Mouse (Mus musculus) heart, postnatal 0 days (tissue): ENCODE data around the gene Hnrnpab. TPM values are rescaled to one million over a fixed set of nuclear protein-coding genes. Genes with fewer than 3 reads are reported as not detected.

Source experiments
- ATAC-seq: fragments of 200-750 bp; cut with Nextera tagmentation; 2 replicates; pipeline ENCODE4 v1.8.0; 2017; ENCODE audit warnings: low read depth, moderate number of reproducible peaks, moderate library complexity; ENCODE audit not compliant: insufficient read depth
- DNase-seq: peaks from one replicate; pipeline ENCODE4 v3.0.0-alpha.2; 2016; ENCODE audit warnings: low spot score
- H3K27ac ChIP-seq: fragments of 300-500 bp; sonication (generic); 2 replicates; pipeline ENCODE4 v1.5.1; 2014; ENCODE audit warnings: low read depth, mild to moderate bottlenecking
- H3K27me3 ChIP-seq: fragments of 300-500 bp; sonication (generic); 2 replicates; pipeline ENCODE4 v1.6.1; 2014; ENCODE audit warnings: low read length, mixed read lengths; ENCODE audit not compliant: control insufficient read depth, insufficient read depth
- H3K36me3 ChIP-seq: fragments of 300-500 bp; sonication (generic); replicated peaks from 2 replicates; pipeline ENCODE4 v1.6.1; 2014; ENCODE audit warnings: low read length, mixed read lengths; ENCODE audit not compliant: control insufficient read depth, insufficient read depth
- H3K4me1 ChIP-seq: fragments of 300-500 bp; sonication (generic); 2 replicates; pipeline ENCODE4 v1.6.1; 2014; ENCODE audit warnings: antibody characterized with exemption; ENCODE audit not compliant: control insufficient read depth, insufficient read depth
- H3K4me2 ChIP-seq: fragments of 300-500 bp; sonication (generic); 2 replicates; pipeline ENCODE4 v1.6.1; 2014; ENCODE audit warnings: low read depth, mild to moderate bottlenecking, low read length, moderate library complexity
- H3K4me3 ChIP-seq: fragments of 300-500 bp; sonication (generic); 2 replicates; pipeline ENCODE4 v1.5.1; 2014; ENCODE audit warnings: low read depth, low read length
- H3K9ac ChIP-seq: fragments of 300-500 bp; sonication (generic); replicated peaks from 2 replicates; pipeline ENCODE4 v1.6.1; 2014; ENCODE audit warnings: low read depth, low read length, mixed read lengths
- H3K9me3 ChIP-seq: fragments of 300-500 bp; sonication (generic); replicated peaks from 2 replicates; pipeline ENCODE4 v1.6.1; 2016; ENCODE audit warnings: low read length; ENCODE audit not compliant: control insufficient read depth
- CTCF ChIP-seq: IDR thresholded peaks from 2 replicates; pipeline ENCODE4 v1.5.1; 2016; ENCODE audit warnings: antibody characterized with exemption, control low read depth, low read depth
- EP300 ChIP-seq: IDR thresholded peaks from 2 replicates; pipeline ENCODE4 v1.6.1; 2016; ENCODE audit warnings: antibody characterized with exemption, low read depth
- WGBS: fragments of 180-500 bp; shearing (Covaris S2); extraction: QIAGEN DNeasy Blood & Tissue Kit; methylation state at CpG from one replicate; pipeline ENCODE4 v1.1.7; 2014; 5-methylcytosine and 5-hydroxymethylcytosine counted together
- polyA plus RNA-seq: library from polyadenylated mRNA; unstranded; fragments of >200 nt; fragmentation: Nextera tagmentation; extraction: Ambion mirVana; gene quantifications from 2 replicates; pipeline ENCODE4 v1.2.1, GENCODE M21; 2015
- total RNA-seq: library from RNA; depleted of rRNA; stranded (reverse); fragments of >200 nt; gene quantifications from 2 replicates; pipeline ENCODE4 v1.2.3, GENCODE M21; 2014; ENCODE audit warnings: low replicate concordance

Hnrnpab gene
- total and polyA plus RNA-seq, 2 experiments from 2014 or later = 136 to 159 TPM

DNA sequence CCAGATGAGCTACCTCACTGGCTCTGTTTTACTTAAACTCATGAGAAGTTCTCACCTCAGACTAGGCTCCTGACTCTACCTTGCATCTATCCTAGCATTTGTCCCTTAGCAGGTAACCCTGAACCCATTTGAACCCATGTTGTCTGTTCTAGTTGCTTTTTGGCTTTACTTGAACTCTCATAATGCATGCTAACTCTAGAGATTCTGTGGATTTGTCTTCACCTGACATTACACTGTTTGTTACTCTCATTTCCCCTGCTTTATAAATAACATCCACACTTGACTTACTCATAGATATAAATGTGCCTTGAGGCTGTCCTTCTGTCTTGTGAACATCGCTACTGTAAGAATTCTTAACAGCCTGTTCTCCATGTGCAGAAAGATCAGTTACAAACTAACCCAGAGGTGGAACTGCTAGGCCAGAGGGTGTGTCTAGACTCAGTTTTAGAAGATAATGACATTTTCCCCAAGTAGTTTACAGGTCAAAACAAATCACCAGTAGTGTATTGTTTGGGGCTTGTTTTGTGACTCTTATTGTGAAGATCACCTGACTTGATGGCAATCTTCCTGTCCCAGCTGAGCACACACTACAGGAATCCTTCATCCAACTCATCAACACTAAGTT, 11.1 kb downstream of the Hnrnpab start:
- Histone ChIP-seq H3K27ac (no peak overlapping the region), H3K27me3 (no peaks in the 10 kb centered on the region), H3K4me2 (no peak overlapping the region), H3K4me3 (no peak overlapping the region), H3K9ac (no peak overlapping the region), H3K36me3 (peaks cover 98% of the 10 kb centered on the region), H3K4me1 (no peaks in the 10 kb centered on the region), H3K9me3 (no peaks in the 10 kb centered on the region)
- 88% methylated on average over 1 of the region's 1 CpGs for WGBS
- DNase-seq (no peak), ATAC-seq (no peak)
- TF ChIP-seq CTCF = no peak
- no peak for TF ChIP-seq EP300

DNA sequence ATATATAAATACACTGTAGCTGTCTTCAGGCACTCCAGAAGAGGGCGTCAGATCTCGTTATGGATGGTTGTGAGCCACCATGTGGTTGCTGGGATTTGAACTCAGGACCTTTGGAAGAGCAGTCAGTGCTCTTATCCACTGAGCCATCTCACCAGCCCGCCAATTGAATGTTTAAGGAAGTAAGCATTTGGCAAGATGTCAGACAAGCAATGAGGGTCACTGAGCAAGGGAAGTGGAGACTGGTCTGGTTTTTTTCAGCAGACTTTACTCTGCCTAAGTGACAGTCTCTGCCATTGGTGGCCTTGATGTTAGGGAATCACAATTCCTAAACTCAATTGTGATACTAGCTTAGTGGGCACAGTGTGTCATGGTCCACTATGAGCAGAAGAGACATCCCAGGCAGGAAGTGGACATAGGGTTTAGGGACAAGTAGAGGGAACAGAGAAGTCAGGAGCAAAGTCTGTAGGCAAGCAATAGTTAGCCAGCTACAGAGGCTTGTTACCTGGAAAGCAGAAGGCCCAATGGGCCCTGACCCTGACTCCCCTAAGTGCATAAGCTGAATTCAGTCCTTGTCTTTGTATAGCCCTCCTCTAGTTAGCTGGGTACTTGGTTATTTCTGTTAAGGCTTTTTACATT, 11.8 kb downstream of the Hnrnpab start:
- H3K27ac ChIP-seq = no peak overlapping the region
- H3K9ac ChIP-seq = no peak overlapping the region
- H3K27me3 ChIP-seq = no peaks in the 10 kb centered on the region
- TF ChIP-seq CTCF (no peak), EP300 (no peak)
- H3K4me1 ChIP-seq = no peaks in the 10 kb centered on the region
- ATAC-seq = 0 out of 2 replicates have a peak, but pooled peaks have one; percentile 22
- no peak for DNase-seq
- peaks cover 98% of the 10 kb centered on the region for H3K36me3 ChIP-seq
- 64% methylated on average over 3 of the region's 3 CpGs for WGBS
- H3K9me3 ChIP-seq = no peaks in the 10 kb centered on the region
- no peak overlapping the region for H3K4me3 ChIP-seq
- no peak overlapping the region for H3K4me2 ChIP-seq

DNA sequence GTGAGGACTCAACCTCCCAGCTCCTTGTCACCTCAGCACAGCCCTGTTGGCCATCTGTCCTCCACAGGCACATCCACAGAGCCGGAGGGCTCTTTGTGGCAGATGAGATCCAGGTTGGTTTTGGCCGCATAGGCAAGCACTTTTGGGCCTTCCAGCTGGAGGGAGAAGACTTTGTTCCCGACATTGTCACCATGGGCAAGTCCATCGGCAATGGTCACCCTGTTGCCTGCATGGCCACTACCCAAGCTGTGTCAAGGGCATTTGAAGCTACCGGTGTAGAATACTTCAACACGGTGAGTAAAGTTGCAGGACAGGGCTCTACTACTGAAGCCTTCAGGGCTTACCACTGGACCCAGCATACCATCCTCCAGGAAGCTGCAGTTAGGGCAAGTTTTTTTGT, 12.8 kb downstream of the Hnrnpab start:
- Histone ChIP-seq H3K4me3 (no peak overlapping the region), H3K36me3 (peaks cover 98% of the 10 kb centered on the region), H3K4me1 (no peaks in the 10 kb centered on the region), H3K9me3 (no peaks in the 10 kb centered on the region), H3K27ac (no peak overlapping the region), H3K4me2 (no peak overlapping the region), H3K27me3 (no peaks in the 10 kb centered on the region), H3K9ac (no peak overlapping the region)
- TF ChIP-seq EP300 (no peak), CTCF (no peak)
- no peak for ATAC-seq
- DNase-seq = no peak
- 89% methylated on average over 6 of the region's 6 CpGs for WGBS

DNA sequence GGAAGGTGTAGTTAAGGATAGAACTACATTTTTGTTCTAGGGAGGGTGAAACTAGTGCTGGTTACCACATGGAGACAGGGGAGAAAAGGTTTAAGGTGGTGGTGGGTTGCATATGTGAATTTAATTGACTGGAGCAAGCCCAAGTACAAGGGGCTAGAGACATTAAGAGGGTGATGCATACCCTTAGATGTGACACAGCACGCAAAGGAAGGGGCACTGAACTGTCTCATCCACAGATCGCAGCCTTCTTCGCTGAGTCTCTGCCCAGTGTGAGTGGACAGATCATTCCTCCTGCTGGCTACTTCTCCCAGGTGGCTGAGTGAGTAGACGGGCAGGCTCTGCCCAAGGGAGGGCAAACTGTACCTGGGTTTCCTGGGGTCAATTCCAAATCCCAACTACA, 13.3 kb downstream of the Hnrnpab start:
- Histone ChIP-seq H3K9me3 (no peaks in the 10 kb centered on the region), H3K4me2 (no peak overlapping the region), H3K36me3 (peaks cover 98% of the 10 kb centered on the region), H3K4me3 (no peak overlapping the region), H3K27me3 (no peaks in the 10 kb centered on the region), H3K4me1 (no peaks in the 10 kb centered on the region), H3K9ac (no peak overlapping the region), H3K27ac (no peak overlapping the region)
- ATAC-seq = no peak
- no peak for TF ChIP-seq CTCF
- TF ChIP-seq EP300 = no peak
- 99% methylated on average over 4 of the region's 4 CpGs for WGBS
- DNase-seq = no peak

DNA sequence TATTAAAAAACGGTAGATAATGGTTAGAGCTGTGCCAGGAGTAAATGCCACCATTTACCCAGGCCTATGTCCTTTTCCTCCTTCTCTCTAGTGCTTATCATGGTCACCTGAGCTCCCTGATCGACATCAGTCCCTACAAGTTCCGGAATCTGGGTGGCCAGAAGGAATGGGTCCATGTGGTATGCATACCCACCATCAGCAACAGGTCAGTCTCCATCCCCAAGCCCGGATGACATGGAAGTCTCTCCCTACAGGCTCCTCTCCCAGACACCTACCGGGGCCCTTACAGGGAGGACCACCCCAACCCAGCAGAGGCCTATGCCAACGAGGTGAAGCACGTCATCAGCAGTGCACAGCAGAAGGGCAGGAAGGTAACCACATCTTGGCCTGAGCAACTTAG, 14.7 kb downstream of the Hnrnpab start:
- TF ChIP-seq CTCF = no peak
- TF ChIP-seq EP300 = no peak
- Histone ChIP-seq H3K4me2 (no peak overlapping the region), H3K4me1 (0 out of 2 replicates have a peak, but pooled peaks cover 3% of the 10 kb centered on the region), H3K4me3 (no peak overlapping the region), H3K9ac (no peak overlapping the region), H3K27me3 (no peaks in the 10 kb centered on the region), H3K9me3 (no peaks in the 10 kb centered on the region), H3K27ac (no peak overlapping the region), H3K36me3 (peaks cover 98% of the 10 kb centered on the region)
- no peak for DNase-seq
- 83% methylated on average over 7 of the region's 7 CpGs for WGBS
- no peak for ATAC-seq

DNA sequence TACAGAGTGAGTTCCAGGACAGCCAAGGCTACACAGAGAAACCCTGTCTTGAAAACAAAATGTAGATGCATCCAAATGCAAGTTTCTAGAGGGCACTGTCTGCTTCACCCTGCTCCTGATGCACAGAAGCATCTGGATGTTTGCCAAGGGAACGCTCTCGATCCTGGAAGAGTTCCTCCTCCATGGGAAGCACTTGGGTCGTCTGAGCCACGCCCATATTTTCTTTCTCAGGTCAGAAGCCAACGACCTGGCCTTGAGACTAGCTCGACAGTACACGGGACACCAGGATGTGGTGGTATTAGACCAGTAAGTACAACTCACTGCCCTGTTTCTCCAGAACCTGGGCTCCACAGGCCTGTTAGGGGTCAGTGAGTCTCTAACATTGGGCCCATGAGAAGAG, 15.5 kb downstream of the Hnrnpab start:
- H3K27ac ChIP-seq = no peak overlapping the region

More for the DNA sequence above, 15.5 kb downstream of the Hnrnpab start:
- no peak overlapping the region for H3K4me2 ChIP-seq
- H3K9ac ChIP-seq = no peak overlapping the region
- no peaks in the 10 kb centered on the region for H3K27me3 ChIP-seq
- DNase-seq (no peak), ATAC-seq (no peak)
- H3K4me1 ChIP-seq = 0 out of 2 replicates have a peak, but pooled peaks cover 3% of the 10 kb centered on the region
- no peak overlapping the region for H3K4me3 ChIP-seq
- no peaks in the 10 kb centered on the region for H3K9me3 ChIP-seq
- peaks cover 96% of the 10 kb centered on the region for H3K36me3 ChIP-seq
- TF ChIP-seq EP300 = no peak
- WGBS = 40% methylated on average over 7 of the region's 7 CpGs
